Comparison of ENCODE assay signal across 9 mouse cellular contexts in genomic region chr10:61517296-61518071, GRCm38 (mm10). TPM values are rescaled to one million over a fixed set of nuclear protein-coding genes. Genes with fewer than 3 reads are reported as not detected.
A peak's percentile ranks its signal among the peaks of the same experiment; 100 is the strongest.
DNase-seq lines count a peak whose midpoint lies in the region; ATAC-seq and TF ChIP-seq lines count a peak whose summit lies in the region.
"Had no signal": no experiment of that assay in that cellular context is flagged by ENCODE, and none has a peak within 500 bp of the region (broad histone marks: within the 10 kb centered on the region; RNA-seq: fewer than 3 reads in every experiment).

No protein-coding gene starts in this region.

- no peak for TF ChIP-seq POLR2A in lung, adult 2 months (IDR thresholded peaks at IDR 0.05; ENCODE audit: borderline replicate concordance, extremely low read depth, low read depth, low read length)
- TF ChIP-seq POLR2A in thymus, adult 2 months (IDR thresholded peaks at IDR 0.05; ENCODE audit: control insufficient read depth, extremely low read depth, insufficient read depth, low read length, poor library complexity): no peak

- TF ChIP-seq CTCF in lung, postnatal 0 days (IDR thresholded peaks at IDR 0.05): no peak
- TF ChIP-seq CTCF in lung, adult 2 months (IDR thresholded peaks at IDR 0.05; ENCODE audit: insufficient read depth, low read length): no peak
- TF ChIP-seq CTCF in thymus, adult 2 months (IDR thresholded peaks at IDR 0.05; ENCODE audit: borderline replicate concordance, control insufficient read depth, extremely low read depth, insufficient read depth, low read length, poor library complexity): no peak

- no peak for TF ChIP-seq EP300 in lung, postnatal 0 days (IDR thresholded peaks at IDR 0.05)

- peak; percentile 49 for DNase-seq in cerebellum, adult 9-10 months
- peak; percentile 23 for DNase-seq in lung, postnatal 0 days (ENCODE audit: low spot score)
- no peak for DNase-seq in lung, adult 2 months
- peak; percentile 50 for DNase-seq in heart, postnatal 4 days
- no peak for DNase-seq in gastrocnemius, postnatal 25 days
- DNase-seq in thymus, adult 2 months: no peak

- H3K27ac ChIP-seq in lung, postnatal 0 days (ENCODE audit: low read length): no peak overlapping the region
- H3K27ac ChIP-seq in thymus, adult 2 months (ENCODE audit: control insufficient read depth, insufficient read depth, low read length): no peak overlapping the region
- H3K27ac ChIP-seq: macrophage had no signal

- no peak overlapping the region for H3K9ac ChIP-seq in lung, postnatal 0 days (replicated peaks; ENCODE audit: low read depth)

- H3K4me1 ChIP-seq in lung, postnatal 0 days (ENCODE audit: insufficient read depth, low read depth, low read length): peaks cover 2% of the 10 kb centered on the region; the same call in 1 of the 2 replicates
- H3K4me1 ChIP-seq in lung, adult 2 months (ENCODE audit: control insufficient read depth, insufficient read depth, low read length): no peaks in the 10 kb centered on the region
- H3K4me1 ChIP-seq in thymus, adult 2 months (replicated peaks; ENCODE audit: control insufficient read depth, insufficient read depth, low read length): no peaks in the 10 kb centered on the region

- no peaks in the 10 kb centered on the region for H3K27me3 ChIP-seq in lung, postnatal 0 days (replicated peaks; ENCODE audit: insufficient read depth, low read length)
- H3K27me3 ChIP-seq in thymus, adult 2 months (ENCODE audit: control insufficient read depth, insufficient read depth, low read length): no peaks in the 10 kb centered on the region

- H3K9me3 ChIP-seq in lung, postnatal 0 days (ENCODE audit: low read length): no peaks in the 10 kb centered on the region

- WGBS in lung, postnatal 0 days: 32% methylated on average over 12 of the region's 12 CpGs
- 35% methylated on average over 12 of the region's 12 CpGs for WGBS in lung, adult 2 months
- 89% methylated on average over 12 of the region's 12 CpGs for WGBS in thymus, adult 2 months

- H3K4me3 ChIP-seq in lung, postnatal 0 days (ENCODE audit: low read depth, low read length): no peak overlapping the region
- no peak overlapping the region for H3K4me3 ChIP-seq in lung, adult 2 months (replicated peaks; ENCODE audit: extremely low read depth, low read depth, low read length)
- H3K4me3 ChIP-seq in thymus, adult 2 months (ENCODE audit: control insufficient read depth, insufficient read depth, low read length): no peak overlapping the region

- no peak overlapping the region for H3K4me2 ChIP-seq in lung, postnatal 0 days (replicated peaks; ENCODE audit: low read depth, low read length)

- ATAC-seq in cerebellum, adult (ENCODE audit: insufficient number of reproducible peaks, low FRiP score, low TSS enrichment): no peak
- ATAC-seq in lung, postnatal 0 days: peak; percentile 32; the same call in 1 of the 2 replicates
- ATAC-seq in erythroid progenitor cell, adult 5-6 weeks (replicated peaks; ENCODE audit: low FRiP score, poor library complexity, severe bottlenecking): peak; percentile 62

- no peaks in the 10 kb centered on the region for H3K36me3 ChIP-seq in lung, postnatal 0 days (ENCODE audit: insufficient read depth, low read length)
- H3K36me3 ChIP-seq in thymus, adult 2 months (ENCODE audit: control insufficient read depth, insufficient read depth, low read length): no peaks in the 10 kb centered on the region

RNA-seq across cellular contexts. Expression of gene Lrrc20, which starts 41.9 kb away (rescaled TPM):
- 5.8 and 6.6 TPM in 2 replicates for polyA plus RNA-seq in lung, postnatal 0 days (2015; fragmentation: Nextera tagmentation; extraction: Ambion mirVana)
- polyA plus RNA-seq in lung, adult 2 months (2012; rRNA removed): 11.3 and 21.1 TPM in 2 replicates
- total RNA-seq in erythroid progenitor cell, adult 5-6 weeks (2015; ENCODE audit: low replicate concordance): 2.2 and 5.4 TPM in 2 replicates
- 2.5 and 2.6 TPM in 2 replicates for total RNA-seq in erythroid progenitor cell, adult 5-6 weeks (2017; ENCODE audit: low replicate concordance)
- 10 to 100 TPM; 16.4 to 17.1 TPM for total RNA-seq in heart, postnatal 4 days (2021)
- total RNA-seq in gastrocnemius, postnatal 25 days (2021): 100 to 1,000 TPM; 114 to 132 TPM
- 9.8 and 10.9 TPM in 2 replicates for polyA plus RNA-seq in thymus, adult 2 months (2012; rRNA removed)

Comparison
In these comparisons a context has a peak if more than half of its experiments do, and no peak if none do; other contexts are left out.
1. DNase-seq: peak in cerebellum, adult 9-10 months (single experiment), lung, postnatal 0 days (single experiment) and heart, postnatal 4 days (single experiment); none in lung, adult 2 months (single experiment), gastrocnemius, postnatal 25 days (single experiment) and thymus, adult 2 months (single experiment).
2. RNA of gene Lrrc20, which starts 41.9 kb away (total RNA-seq): 114 to 132 TPM in gastrocnemius, postnatal 25 days; 16.4 to 17.1 TPM in heart, postnatal 4 days and 2.2 to 5.4 TPM in erythroid progenitor cell, adult 5-6 weeks; every median in the first group is over 4 times any median in the second.